Mouse (Mus musculus): ENCODE data around the gene Psmc4.

The Psmc4 gene

GRCm38 (mm10) chr7:28049476-28050409, at the start of gene Psmc4:
Gene Psmc4 (minus strand): TSS chr7:28050101.
- Histone ChIP-seq H3K36me3 (ENCODE audit: control insufficient read depth, insufficient read depth, low read length, poor library complexity, severe bottlenecking) (peaks cover 2% of the 10 kb centered on the region), H3K27me3 (ENCODE audit: control insufficient read depth, insufficient read depth, low read length, poor library complexity, severe bottlenecking) (no peaks in the 10 kb centered on the region)
- peak; percentile 99 for DNase-seq (ENCODE audit: low read depth, low spot score)

GRCm38 (mm10) chr7:28099101-28099500, 49.2 kb upstream of the Psmc4 start:
- no peaks in the 10 kb centered on the region for H3K27me3 ChIP-seq (ENCODE audit: control insufficient read depth, insufficient read depth, low read length, poor library complexity, severe bottlenecking)
- no peak for DNase-seq (ENCODE audit: low read depth, low spot score)
- no peaks in the 10 kb centered on the region for H3K36me3 ChIP-seq (ENCODE audit: control insufficient read depth, insufficient read depth, low read length, poor library complexity, severe bottlenecking)

- H3K27me3 ChIP-seq (ENCODE audit: control insufficient read depth, insufficient read depth, low read length, poor library complexity, severe bottlenecking), result no peaks in the 10 kb centered on the region
- no peak for DNase-seq (ENCODE audit: low read depth, low spot score)
- H3K36me3 ChIP-seq (ENCODE audit: control insufficient read depth, insufficient read depth, low read length, poor library complexity, severe bottlenecking), result no peaks in the 10 kb centered on the region
Observed at GRCm38 (mm10) chr7:28093541-28093940, 43.6 kb upstream of the Psmc4 start.

GRCm38 (mm10) chr7:28086236-28086635, 36.3 kb upstream of the Psmc4 start:
- no peaks in the 10 kb centered on the region for H3K36me3 ChIP-seq (ENCODE audit: control insufficient read depth, insufficient read depth, low read length, poor library complexity, severe bottlenecking)
- no peaks in the 10 kb centered on the region; the same call in 1 of the 2 replicates for H3K27me3 ChIP-seq (ENCODE audit: control insufficient read depth, insufficient read depth, low read length, poor library complexity, severe bottlenecking)
- DNase-seq (ENCODE audit: low read depth, low spot score), result no peak

GRCm38 (mm10) chr7:28084215-28084614, 34.3 kb upstream of the Psmc4 start:
- H3K27me3 ChIP-seq (ENCODE audit: control insufficient read depth, insufficient read depth, low read length, poor library complexity, severe bottlenecking), result no peaks in the 10 kb centered on the region; the same call in 1 of the 2 replicates
- H3K36me3 ChIP-seq (ENCODE audit: control insufficient read depth, insufficient read depth, low read length, poor library complexity, severe bottlenecking), result no peaks in the 10 kb centered on the region
- DNase-seq (ENCODE audit: low read depth, low spot score), result no peak

GRCm38 (mm10) chr7:28070531-28071298, 20.8 kb upstream of the Psmc4 start, which contains the start of gene Fcgbp:
Gene Fcgbp (plus strand): TSS chr7:28071236.
- no peak for DNase-seq (ENCODE audit: low read depth, low spot score)
- Histone ChIP-seq H3K36me3 (ENCODE audit: control insufficient read depth, insufficient read depth, low read length, poor library complexity, severe bottlenecking) (no peaks in the 10 kb centered on the region), H3K27me3 (ENCODE audit: control insufficient read depth, insufficient read depth, low read length, poor library complexity, severe bottlenecking) (no peaks in the 10 kb centered on the region)

GRCm38 (mm10) chr7:28069546-28070172, 19.8 kb upstream of the Psmc4 start:
- H3K36me3 ChIP-seq (ENCODE audit: control insufficient read depth, insufficient read depth, low read length, poor library complexity, severe bottlenecking), result no peaks in the 10 kb centered on the region
- H3K27me3 ChIP-seq (ENCODE audit: control insufficient read depth, insufficient read depth, low read length, poor library complexity, severe bottlenecking), result no peaks in the 10 kb centered on the region
- DNase-seq (ENCODE audit: low read depth, low spot score), result no peak

GRCm38 (mm10) chr7:28068661-28069060, 18.8 kb upstream of the Psmc4 start:
- H3K27me3 ChIP-seq (ENCODE audit: control insufficient read depth, insufficient read depth, low read length, poor library complexity, severe bottlenecking), result no peaks in the 10 kb centered on the region
- H3K36me3 ChIP-seq (ENCODE audit: control insufficient read depth, insufficient read depth, low read length, poor library complexity, severe bottlenecking), result no peaks in the 10 kb centered on the region
- no peak for DNase-seq (ENCODE audit: low read depth, low spot score)

GRCm38 (mm10) chr7:28059972-28060371, 10.1 kb upstream of the Psmc4 start:
- Histone ChIP-seq H3K36me3 (ENCODE audit: control insufficient read depth, insufficient read depth, low read length, poor library complexity, severe bottlenecking) (no peaks in the 10 kb centered on the region), H3K27me3 (ENCODE audit: control insufficient read depth, insufficient read depth, low read length, poor library complexity, severe bottlenecking) (no peaks in the 10 kb centered on the region)
- DNase-seq (ENCODE audit: low read depth, low spot score), result no peak

- Histone ChIP-seq H3K27me3 (ENCODE audit: control insufficient read depth, insufficient read depth, low read length, poor library complexity, severe bottlenecking) (no peaks in the 10 kb centered on the region), H3K36me3 (ENCODE audit: control insufficient read depth, insufficient read depth, low read length, poor library complexity, severe bottlenecking) (no peaks in the 10 kb centered on the region)
- no peak for DNase-seq (ENCODE audit: low read depth, low spot score)
Observed at GRCm38 (mm10) chr7:28053046-28053930, 3.4 kb upstream of the Psmc4 start.

- no peak for DNase-seq (ENCODE audit: low read depth, low spot score)
- Histone ChIP-seq H3K27me3 (ENCODE audit: control insufficient read depth, insufficient read depth, low read length, poor library complexity, severe bottlenecking) (no peaks in the 10 kb centered on the region), H3K36me3 (ENCODE audit: control insufficient read depth, insufficient read depth, low read length, poor library complexity, severe bottlenecking) (peaks cover 2% of the 10 kb centered on the region)
Observed at GRCm38 (mm10) chr7:28050584-28050983, 683 bp upstream of the Psmc4 start.

GRCm38 (mm10) chr7:28044524-28044923, 5.4 kb downstream of the Psmc4 start:
- H3K36me3 ChIP-seq (ENCODE audit: control insufficient read depth, insufficient read depth, low read length, poor library complexity, severe bottlenecking), result peaks cover 5% of the 10 kb centered on the region
- H3K27me3 ChIP-seq (ENCODE audit: control insufficient read depth, insufficient read depth, low read length, poor library complexity, severe bottlenecking), result no peaks in the 10 kb centered on the region
- no peak for DNase-seq (ENCODE audit: low read depth, low spot score)

- no peak for DNase-seq (ENCODE audit: low read depth, low spot score)
- H3K36me3 ChIP-seq (ENCODE audit: control insufficient read depth, insufficient read depth, low read length, poor library complexity, severe bottlenecking), result no peaks in the 10 kb centered on the region
- H3K27me3 ChIP-seq (ENCODE audit: control insufficient read depth, insufficient read depth, low read length, poor library complexity, severe bottlenecking), result no peaks in the 10 kb centered on the region; the same call in 1 of the 2 replicates
Observed at GRCm38 (mm10) chr7:28014445-28014810, 35.5 kb downstream of the Psmc4 start.
